Mouse (Mus musculus) lung, adult 2 months (tissue): ENCODE measurements around the gene Psmd9.

Experiments
- CTCF ChIP-seq: fragments of 200-500 bp; IDR thresholded peaks from 2 replicates; pipeline ENCODE4 v1.5.1; 2011; ENCODE audit warnings: mild to moderate bottlenecking, low read length, control low read depth; ENCODE audit not compliant: insufficient read depth
- POLR2A ChIP-seq: fragments of 200-500 bp; IDR thresholded peaks from 2 replicates; pipeline ENCODE4 v1.6.1; 2011; ENCODE audit warnings: low read depth, mild to moderate bottlenecking, control low read depth, low read length, borderline replicate concordance; ENCODE audit errors: extremely low read depth

GRCm38 (mm10) chr5:123142161-123143157 lies 26.8 kb upstream of the Psmd9 start, which contains the start of gene Setd1b:
- TF ChIP-seq CTCF (no peak), POLR2A (peak; percentile 41; the same call in 1 of the 2 replicates)
